Mouse (Mus musculus) lung, embryonic 14.5 days (tissue): ENCODE measurements at regions not wholly inside any gene's neighbourhood (a gene's known extent, or its start where the extent isn't known, plus 50 kb on each side); places are given as distances from the start of the nearest gene placed in this dataset.

Source experiments
- ATAC-seq: fragments of 200-750 bp; cut with Nextera tagmentation; 2 replicates; pipeline ENCODE4 v1.8.0; 2017; ENCODE audit warnings: mild to moderate bottlenecking, moderate TSS enrichment, moderate library complexity; ENCODE audit not compliant: insufficient read depth
- DNase-seq: peaks from one replicate; pipeline ENCODE4 v3.0.0-alpha.2; 2015
- H3K27ac ChIP-seq: fragments of 300-500 bp; sonication (generic); 2 replicates; pipeline ENCODE4 v1.5.1; 2014; ENCODE audit warnings: low read depth, mild to moderate bottlenecking, moderate library complexity
- H3K27me3 ChIP-seq: fragments of 300-500 bp; sonication (generic); 2 replicates; pipeline ENCODE4 v1.6.1; 2014; ENCODE audit warnings: low read length, control low read depth; ENCODE audit not compliant: insufficient read depth
- H3K36me3 ChIP-seq: fragments of 300-500 bp; sonication (generic); 2 replicates; pipeline ENCODE4 v1.6.1; 2014; ENCODE audit warnings: control low read depth; ENCODE audit not compliant: insufficient read depth
- H3K4me1 ChIP-seq: fragments of 300-500 bp; sonication (generic); 2 replicates; pipeline ENCODE4 v1.6.1; 2014; ENCODE audit warnings: antibody characterized with exemption, control low read depth; ENCODE audit not compliant: insufficient read depth
- H3K4me2 ChIP-seq: fragments of 300-500 bp; sonication (generic); 2 replicates; pipeline ENCODE4 v1.6.1; 2014; ENCODE audit warnings: mild to moderate bottlenecking
- H3K4me3 ChIP-seq: fragments of 300-500 bp; sonication (generic); 2 replicates; pipeline ENCODE4 v1.5.1; 2014; ENCODE audit warnings: low read depth, low read length
- H3K9ac ChIP-seq: fragments of 300-500 bp; sonication (generic); 2 replicates; pipeline ENCODE4 v1.6.1; 2014
- H3K9me3 ChIP-seq: fragments of 300-500 bp; sonication (generic); 2 replicates; pipeline ENCODE4 v1.6.1; 2016; ENCODE audit warnings: low read depth, low read length, control low read depth
- CTCF ChIP-seq: IDR thresholded peaks from 2 replicates; pipeline ENCODE4 v1.5.1; 2016; ENCODE audit warnings: antibody characterized with exemption, low read depth
- WGBS: fragments of 180-500 bp; shearing (Covaris S2); extraction: QIAGEN DNeasy Blood & Tissue Kit; methylation state at CpG from one replicate; pipeline ENCODE4 v1.1.7; 2014; 5-methylcytosine and 5-hydroxymethylcytosine counted together

- no peak for ATAC-seq
- Histone ChIP-seq H3K4me3 (no peak overlapping the region), H3K27me3 (no peaks in the 10 kb centered on the region), H3K9ac (no peak overlapping the region), H3K4me1 (no peaks in the 10 kb centered on the region), H3K4me2 (no peak overlapping the region), H3K36me3 (no peaks in the 10 kb centered on the region), H3K27ac (no peak overlapping the region), H3K9me3 (no peaks in the 10 kb centered on the region)
- DNase-seq: no peak
- TF ChIP-seq CTCF: no peak
- WGBS: 67% methylated on average over 1 of the region's 1 CpGs
These were observed 1566.8 kb upstream of the Sel1l start for GRCm38 (mm10) chr12:93415791-93416190.

DNA sequence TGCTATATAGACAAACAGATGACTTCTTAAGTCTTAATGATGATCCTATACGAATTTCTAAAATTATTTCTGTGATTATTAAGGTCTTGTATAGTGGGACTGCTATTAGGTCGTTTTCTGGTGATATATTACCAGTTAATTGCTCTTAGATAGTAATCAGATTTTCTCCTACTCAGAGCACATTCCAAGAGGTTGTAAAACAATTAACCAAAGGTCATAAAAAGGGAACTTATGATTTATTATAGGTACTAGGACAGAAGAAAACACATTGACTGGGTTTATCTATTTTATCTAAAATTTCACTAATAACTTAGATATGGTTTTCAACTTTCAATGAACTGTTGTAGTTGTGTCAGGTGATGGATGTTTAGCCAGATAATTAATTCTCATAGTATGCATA is 1536.6 kb upstream of the Sel1l start:
- no peaks in the 10 kb centered on the region for H3K9me3 ChIP-seq
- WGBS: 18% methylated on average over 2 of the region's 2 CpGs
- no peaks in the 10 kb centered on the region for H3K27me3 ChIP-seq
- no peak for ATAC-seq
- H3K4me2 ChIP-seq: no peak overlapping the region
- TF ChIP-seq CTCF: no peak
- no peak for DNase-seq
- no peak overlapping the region for H3K27ac ChIP-seq
- H3K36me3 ChIP-seq: no peaks in the 10 kb centered on the region
- H3K4me3 ChIP-seq: no peak overlapping the region
- H3K4me1 ChIP-seq: no peaks in the 10 kb centered on the region
- no peak overlapping the region for H3K9ac ChIP-seq

DNA sequence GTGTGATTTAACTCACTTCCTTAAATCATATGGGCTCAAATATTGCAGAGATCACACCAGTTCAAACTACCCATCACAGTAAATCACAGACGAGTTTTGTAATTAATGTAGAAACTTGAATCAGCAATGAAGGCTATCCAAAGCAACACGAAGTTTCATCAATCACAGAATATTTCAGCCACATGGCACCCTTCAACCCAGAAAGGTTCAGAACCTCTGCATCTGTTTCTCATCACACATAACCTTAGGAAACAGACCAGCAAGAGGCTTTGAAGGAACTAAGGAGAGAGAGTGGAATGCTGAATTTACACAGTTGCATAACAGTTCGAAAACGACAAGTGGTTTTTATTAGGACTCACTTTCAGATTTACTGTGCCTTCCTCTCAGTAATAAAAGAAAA is 1494.0 kb upstream of the Sel1l start:
- H3K9me3 ChIP-seq: no peaks in the 10 kb centered on the region
- H3K27me3 ChIP-seq: no peaks in the 10 kb centered on the region
- no peak for DNase-seq
- 45% methylated on average over 4 of the region's 4 CpGs for WGBS
- no peak overlapping the region for H3K27ac ChIP-seq
- H3K4me2 ChIP-seq: no peak overlapping the region
- no peak for TF ChIP-seq CTCF
- H3K4me1 ChIP-seq: no peaks in the 10 kb centered on the region
- H3K4me3 ChIP-seq: no peak overlapping the region
- no peak overlapping the region for H3K9ac ChIP-seq
- no peak for ATAC-seq
- no peaks in the 10 kb centered on the region for H3K36me3 ChIP-seq

DNA sequence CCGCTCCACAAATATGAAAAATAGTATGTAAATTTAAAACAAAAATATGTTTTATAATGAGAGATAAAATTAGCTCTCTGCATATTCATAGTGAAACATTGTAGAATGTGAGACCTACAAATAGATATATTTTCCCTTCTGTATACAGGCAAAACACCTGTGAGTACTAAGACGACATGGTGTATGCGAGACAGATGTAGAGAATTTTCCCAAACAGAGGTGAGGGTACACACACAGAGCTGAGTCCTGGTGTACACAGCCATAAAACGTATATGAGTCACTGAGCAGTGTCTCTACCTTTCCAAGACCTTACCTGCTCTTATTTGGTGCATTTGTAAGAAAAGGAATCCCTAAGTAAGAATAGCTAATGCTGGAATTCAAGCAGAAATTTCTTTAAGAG is 1493.6 kb upstream of the Sel1l start:
- H3K9ac ChIP-seq: no peak overlapping the region
- H3K36me3 ChIP-seq: no peaks in the 10 kb centered on the region
- no peak overlapping the region for H3K27ac ChIP-seq
- no peaks in the 10 kb centered on the region for H3K4me1 ChIP-seq
- no peaks in the 10 kb centered on the region for H3K27me3 ChIP-seq
- no peak overlapping the region for H3K4me2 ChIP-seq
- H3K4me3 ChIP-seq: no peak overlapping the region
- TF ChIP-seq CTCF: no peak
- no peaks in the 10 kb centered on the region for H3K9me3 ChIP-seq
- ATAC-seq (no peak), DNase-seq (no peak)
- WGBS: 75% methylated on average over 4 of the region's 4 CpGs

DNA sequence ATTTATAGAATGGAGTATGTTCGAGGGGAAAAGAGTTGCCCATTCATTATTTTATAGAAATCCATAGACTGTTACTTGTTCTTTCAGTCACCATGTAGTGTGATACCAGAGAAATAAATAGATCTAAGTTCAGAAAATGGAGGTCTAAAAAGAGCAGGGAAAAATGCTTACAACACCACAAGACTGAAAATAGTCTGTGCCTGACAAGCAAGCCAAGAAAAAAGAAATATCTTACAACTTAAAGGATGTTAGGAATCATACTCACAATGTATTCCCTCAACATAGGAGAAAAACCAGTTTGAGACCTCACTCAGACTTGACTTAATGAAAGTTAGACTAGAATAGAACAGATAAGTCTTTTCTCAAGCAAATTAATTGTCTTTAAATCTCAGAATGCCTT is 1486.6 kb upstream of the Sel1l start:
- Histone ChIP-seq H3K36me3 (no peaks in the 10 kb centered on the region), H3K9ac (no peak overlapping the region), H3K27ac (no peak overlapping the region), H3K27me3 (no peaks in the 10 kb centered on the region), H3K4me2 (no peak overlapping the region), H3K4me1 (no peaks in the 10 kb centered on the region), H3K9me3 (no peaks in the 10 kb centered on the region), H3K4me3 (no peak overlapping the region)
- ATAC-seq: no peak
- 91% methylated on average over 1 of the region's 1 CpGs for WGBS
- DNase-seq: no peak
- TF ChIP-seq CTCF: no peak

- no peaks in the 10 kb centered on the region for H3K4me1 ChIP-seq
These were observed 1463.3 kb upstream of the Sel1l start for GRCm38 (mm10) chr12:93312214-93312613.

DNA sequence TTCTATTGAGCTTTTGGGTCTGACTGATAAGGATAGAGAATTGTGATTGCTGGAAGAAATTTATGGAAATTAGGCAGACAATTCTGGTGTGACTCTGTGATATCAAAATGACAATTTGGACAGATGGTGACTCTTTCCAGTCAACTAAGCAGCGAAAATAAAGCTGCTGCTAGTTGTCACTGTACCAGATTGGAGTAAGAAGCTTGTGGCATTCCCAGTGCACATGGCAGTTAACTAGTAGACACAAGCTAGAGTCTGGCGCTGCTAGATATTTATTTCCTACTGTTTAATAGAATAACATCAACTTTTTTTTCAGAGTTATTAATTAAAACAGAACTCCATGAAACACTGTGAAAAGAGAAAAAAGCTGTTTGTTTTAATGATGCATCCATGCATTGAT is 1432.9 kb upstream of the Sel1l start:
- no peak overlapping the region for H3K4me3 ChIP-seq
- DNase-seq: no peak
- H3K27me3 ChIP-seq: no peaks in the 10 kb centered on the region
- H3K4me1 ChIP-seq: no peaks in the 10 kb centered on the region
- no peak overlapping the region for H3K4me2 ChIP-seq
- WGBS: 63% methylated on average over 2 of the region's 2 CpGs
- no peaks in the 10 kb centered on the region for H3K9me3 ChIP-seq
- no peak for TF ChIP-seq CTCF
- H3K27ac ChIP-seq: no peak overlapping the region
- no peaks in the 10 kb centered on the region for H3K36me3 ChIP-seq
- no peak overlapping the region for H3K9ac ChIP-seq
- no peak for ATAC-seq

More at GRCm38 (mm10) chr12:93312214-93312613, 1463.3 kb upstream of the Sel1l start:
- DNase-seq (no peak), ATAC-seq (no peak)
- H3K9me3 ChIP-seq: no peaks in the 10 kb centered on the region
- no peak overlapping the region for H3K4me3 ChIP-seq
- H3K4me2 ChIP-seq: no peak overlapping the region
- H3K27ac ChIP-seq: no peak overlapping the region
- no peak for TF ChIP-seq CTCF
- H3K9ac ChIP-seq: no peak overlapping the region
- no peaks in the 10 kb centered on the region for H3K27me3 ChIP-seq
- H3K36me3 ChIP-seq: no peaks in the 10 kb centered on the region

DNA sequence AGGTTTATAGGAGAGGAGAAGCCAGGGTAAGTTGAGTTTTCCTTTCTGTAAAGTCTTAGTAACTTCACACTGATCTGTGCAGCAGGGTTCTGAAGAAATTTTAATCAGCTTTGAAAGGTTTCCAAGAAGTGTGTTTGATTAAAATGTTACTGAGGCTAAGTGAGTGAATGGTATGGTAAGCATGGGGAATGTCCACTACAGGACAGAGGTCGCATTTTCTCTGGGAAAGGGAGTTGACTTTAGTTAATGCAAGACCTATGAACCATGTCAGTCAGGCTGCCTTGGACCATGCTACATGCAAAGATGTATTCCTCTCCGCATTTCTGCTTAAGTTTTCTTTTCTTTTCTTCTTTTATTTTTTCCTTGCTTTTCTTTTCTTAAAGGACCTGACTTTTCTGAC is 1424.7 kb upstream of the Sel1l start:
- Histone ChIP-seq H3K4me1 (no peaks in the 10 kb centered on the region), H3K4me3 (no peak overlapping the region), H3K9ac (no peak overlapping the region), H3K27ac (no peak overlapping the region), H3K4me2 (no peak overlapping the region), H3K36me3 (no peaks in the 10 kb centered on the region), H3K27me3 (no peaks in the 10 kb centered on the region), H3K9me3 (no peaks in the 10 kb centered on the region)
- ATAC-seq (no peak), DNase-seq (no peak)
- WGBS: 66% methylated on average over 2 of the region's 2 CpGs
- TF ChIP-seq CTCF: no peak
